Mouse (Mus musculus): Measurements from ENCODE around the gene Hapln2.

GRCm38 (mm10) chr3:87983627-87984026, 43.8 kb downstream of the Hapln2 start:
- no peak for TF ChIP-seq CTCF (IDR thresholded peaks at IDR 0.05 in 2 of 3, conservative IDR thresholded peaks at IDR 0.05 in 1 of 3; ENCODE audit: control insufficient read depth in 1 of 3, insufficient read depth in 1 of 3, low read depth in 2 of 3, low read length in 3 of 3, poor library complexity in 1 of 3, severe bottlenecking in 1 of 3)
- TF ChIP-seq JUND (IDR thresholded peaks at IDR 0.05; ENCODE audit: low read depth, low read length) = no peak
- TF ChIP-seq NELFE (IDR thresholded peaks at IDR 0.05; ENCODE audit: low read depth, low read length) = no peak
- no peak for TF ChIP-seq NRF1 (IDR thresholded peaks at IDR 0.05; ENCODE audit: insufficient read depth, low read depth, low read length, poor library complexity, severe bottlenecking)
- no peak for TF ChIP-seq POLR2A (IDR thresholded peaks at IDR 0.05; ENCODE audit: control insufficient read depth in 1 of 2, insufficient read depth in 1 of 2, low read depth in 1 of 2, low read length in 2 of 2, poor library complexity in 1 of 2)
- no peak for TF ChIP-seq EP300 (IDR thresholded peaks at IDR 0.05; ENCODE audit: low read depth in 1 of 2, low read length in 2 of 2)
- TF ChIP-seq USF1 (IDR thresholded peaks at IDR 0.05; ENCODE audit: low read depth, low read length) = no peak
- TF ChIP-seq MYC (IDR thresholded peaks at IDR 0.05; ENCODE audit: low read depth, low read length) = no peak
- TF ChIP-seq SIN3A (IDR thresholded peaks at IDR 0.05; ENCODE audit: low read length) = no peak
